8 mouse cellular contexts compared by ENCODE assay signal in the genomic region with DNA sequence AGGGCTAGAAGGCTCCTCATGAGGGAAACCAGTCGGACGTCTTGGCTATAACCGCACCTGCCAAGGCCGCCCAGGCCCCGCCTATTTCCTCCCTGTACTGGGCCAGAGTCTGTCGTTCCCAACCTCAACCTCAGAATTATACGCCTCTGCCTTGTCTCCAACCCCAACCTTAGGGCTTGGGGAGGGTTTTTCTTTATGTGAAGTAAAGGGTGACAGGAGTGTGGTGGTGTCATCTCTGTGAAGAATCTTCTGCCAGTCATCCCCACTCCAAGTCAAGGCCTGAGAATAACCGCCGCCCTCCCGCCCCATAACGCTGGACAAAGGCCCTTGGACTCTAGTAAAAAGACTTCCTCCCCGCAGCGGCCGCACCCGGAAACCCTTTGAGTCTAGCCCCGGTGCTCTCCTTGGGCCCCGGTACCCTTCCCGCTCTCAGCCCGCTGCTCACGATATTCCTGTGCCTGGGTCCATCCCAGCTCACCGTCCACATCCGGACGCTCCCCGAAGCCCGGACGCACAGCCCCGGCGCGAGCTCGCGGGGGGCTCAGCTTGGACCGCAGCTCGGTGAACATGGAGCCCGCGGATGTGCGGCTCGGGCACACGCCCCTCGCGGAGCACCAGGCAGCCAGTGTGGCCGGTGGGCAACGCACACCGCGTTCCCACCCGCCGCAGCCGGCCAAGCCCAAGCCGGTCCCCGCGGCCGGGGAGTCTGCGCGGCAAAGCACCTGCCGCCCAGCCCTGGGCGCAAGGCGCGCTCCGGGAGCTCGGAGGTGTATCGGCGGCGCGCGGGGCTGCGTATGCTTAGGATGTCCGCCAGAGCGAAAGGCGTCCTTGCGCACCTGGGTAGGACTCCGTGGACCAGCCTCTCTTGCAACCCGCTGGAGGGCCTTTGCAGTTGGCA. TPM values are rescaled to one million over a fixed set of nuclear protein-coding genes. Genes with fewer than 3 reads are reported as not detected.
DNase-seq lines count a peak whose midpoint lies in the region; ATAC-seq and TF ChIP-seq lines count a peak whose summit lies in the region.

A gene (minus strand): TSS at position 759 of the 898 bp plus-strand sequence.

- peaks cover 7 to 33% of the 10 kb centered on the region in 2 experiments; a peak in 3 of 4 replicates for H3K4me1 ChIP-seq in CH12.LX (ENCODE audit: control insufficient read depth in 1 of 2, insufficient read depth in 2 of 2)
- peaks cover 12% of the 10 kb centered on the region for H3K4me1 ChIP-seq in embryonic facial prominence, embryonic 12.5 days
- H3K4me1 ChIP-seq in hindbrain, embryonic 10.5 days (replicated peaks): peaks cover 48% of the 10 kb centered on the region
- H3K4me1 ChIP-seq in lung, embryonic 15.5 days: peaks cover 21% of the 10 kb centered on the region
- peaks cover 57% of the 10 kb centered on the region for H3K4me1 ChIP-seq in neural tube, embryonic 15.5 days

- H3K9me3 ChIP-seq in CH12.LX (replicated peaks; ENCODE audit: low read length): no peaks in the 10 kb centered on the region
- no peaks in the 10 kb centered on the region for H3K9me3 ChIP-seq in embryonic facial prominence, embryonic 12.5 days
- no peaks in the 10 kb centered on the region for H3K9me3 ChIP-seq in hindbrain, embryonic 10.5 days
- no peaks in the 10 kb centered on the region for H3K9me3 ChIP-seq in lung, embryonic 15.5 days
- H3K9me3 ChIP-seq in neural tube, embryonic 15.5 days (replicated peaks): no peaks in the 10 kb centered on the region

- 0 out of 2 replicates have a peak, but pooled peaks have one; percentile 6 for ATAC-seq in embryonic facial prominence, embryonic 12.5 days (ENCODE audit: insufficient number of reproducible peaks, insufficient read depth, low FRiP score, low TSS enrichment)
- peak; percentile 9; the same call in 1 of the 2 replicates for ATAC-seq in lung, embryonic 15.5 days (ENCODE audit: borderline replicate concordance, extremely low read depth, low FRiP score, low TSS enrichment)
- peak; percentile 51 for ATAC-seq in neural tube, embryonic 15.5 days (ENCODE audit: low FRiP score)

- TF ChIP-seq EP300 in CH12.LX (IDR thresholded peaks at IDR 0.05; ENCODE audit: low read length): no peak

- dilution Hi-C loops in CH12.LX (cut with MboI; ENCODE audit: extremely low pct_ligation_motif_present, extremely low pct_unique_long_range_greater_than_20kb, low sequenced_read_pairs): no loop called here

- peak within 1 kb of the TSS; percentile 65 for H3K9ac ChIP-seq in CH12.LX (ENCODE audit: insufficient read depth, low read depth)
- H3K9ac ChIP-seq in embryonic facial prominence, embryonic 12.5 days: peak within 1 kb of the TSS; percentile 71
- H3K9ac ChIP-seq in lung, embryonic 15.5 days: peak within 1 kb of the TSS; percentile 55
- H3K9ac ChIP-seq in neural tube, embryonic 15.5 days (replicated peaks): peak within 1 kb of the TSS; percentile 90

- in situ Hi-C loops in CH12.LX (cut with MboI; ENCODE audit: low pct_ligation_motif_present, low pct_unique_long_range_greater_than_20kb, low sequenced_read_pairs): no loop called here

- peak; percentile 56 for TF ChIP-seq POLR2A in CH12.LX (IDR thresholded peaks at IDR 0.05; ENCODE audit: low read depth, low read length)

- peaks cover 0 to 1% of the 10 kb centered on the region in 2 experiments for H3K36me3 ChIP-seq in CH12.LX (replicated peaks in 1 of 2; ENCODE audit: control insufficient read depth in 1 of 2, insufficient read depth in 1 of 2, low read length in 1 of 2)
- no peaks in the 10 kb centered on the region for H3K36me3 ChIP-seq in embryonic facial prominence, embryonic 12.5 days
- H3K36me3 ChIP-seq in hindbrain, embryonic 10.5 days: peaks cover 15% of the 10 kb centered on the region
- H3K36me3 ChIP-seq in lung, embryonic 15.5 days: no peaks in the 10 kb centered on the region
- H3K36me3 ChIP-seq in neural tube, embryonic 15.5 days: peaks cover 13% of the 10 kb centered on the region

- peaks cover 18% of the 10 kb centered on the region for H3K27me3 ChIP-seq in CH12.LX (replicated peaks)
- peaks cover 27% of the 10 kb centered on the region for H3K27me3 ChIP-seq in embryonic facial prominence, embryonic 12.5 days
- peaks cover 6% of the 10 kb centered on the region; the same call in 1 of the 2 replicates for H3K27me3 ChIP-seq in hindbrain, embryonic 10.5 days (ENCODE audit: insufficient read depth, poor library complexity, severe bottlenecking)
- H3K27me3 ChIP-seq in lung, embryonic 15.5 days: peaks cover 21% of the 10 kb centered on the region; the same call in 1 of the 2 replicates
- H3K27me3 ChIP-seq in neural tube, embryonic 15.5 days (replicated peaks): no peaks in the 10 kb centered on the region

- H3K4me3 ChIP-seq in CH12.LX (replicated peaks in 1 of 3; ENCODE audit: low read depth in 2 of 3, low read length in 2 of 3, poor library complexity in 1 of 3): peak within 1 kb of the TSS; percentile 41 to 83 (median 53)
- H3K4me3 ChIP-seq in embryonic facial prominence, embryonic 12.5 days: peak within 1 kb of the TSS; percentile 64
- peak within 1 kb of the TSS; percentile 92 for H3K4me3 ChIP-seq in hindbrain, embryonic 10.5 days
- H3K4me3 ChIP-seq in lung, embryonic 15.5 days: peak within 1 kb of the TSS; percentile 97
- H3K4me3 ChIP-seq in neural tube, embryonic 15.5 days (replicated peaks): peak within 1 kb of the TSS; percentile 74

- peak within 1 kb of the TSS; percentile 65 for H3K27ac ChIP-seq in CH12.LX (ENCODE audit: insufficient read depth, low read depth)
- peak within 1 kb of the TSS; percentile 63; the same call in 1 of the 2 replicates for H3K27ac ChIP-seq in embryonic facial prominence, embryonic 12.5 days
- H3K27ac ChIP-seq in hindbrain, embryonic 10.5 days: peak within 1 kb of the TSS; percentile 95
- peak within 1 kb of the TSS; percentile 91 for H3K27ac ChIP-seq in lung, embryonic 15.5 days
- peak within 1 kb of the TSS; percentile 92 for H3K27ac ChIP-seq in neural tube, embryonic 15.5 days (replicated peaks)

- peaks cover 17% of the 10 kb centered on the region for H3K79me2 ChIP-seq in CH12.LX (replicated peaks; ENCODE audit: control insufficient read depth, extremely low read depth, insufficient read depth, poor library complexity, severe bottlenecking)

- TF ChIP-seq RAD21 in CH12.LX (IDR thresholded peaks at IDR 0.05; ENCODE audit: low read depth, low read length): no peak

- TF ChIP-seq CTCF in CH12.LX (conservative IDR thresholded peaks at IDR 0.05 in 1 of 2, IDR thresholded peaks at IDR 0.05 in 1 of 2; ENCODE audit: low read depth in 2 of 2, low read length in 2 of 2): no peak

- peak within 1 kb of the TSS; percentile 85; the same call in 1 of the 2 replicates for H3K4me2 ChIP-seq in CH12.LX (ENCODE audit: insufficient read depth, low read depth, poor library complexity, severe bottlenecking)
- peak within 1 kb of the TSS; percentile 98 for H3K4me2 ChIP-seq in embryonic facial prominence, embryonic 12.5 days (replicated peaks)
- H3K4me2 ChIP-seq in lung, embryonic 15.5 days: peak within 1 kb of the TSS; percentile 83
- H3K4me2 ChIP-seq in neural tube, embryonic 15.5 days: peak within 1 kb of the TSS; percentile 89

- DNase-seq in CH12.LX (ENCODE audit: extremely low read depth): no peak
- no peak for DNase-seq in adrenal gland, adult 8-10 months
- DNase-seq in hindbrain, embryonic 10.5 days (ENCODE audit: low spot score): peak; percentile 70
- peak in 1 of 2 experiments; percentile 57 for DNase-seq in layer of hippocampus, adult 8-10 months (ENCODE audit: low spot score in 2 of 2)
- peak; percentile 67 for DNase-seq in urinary bladder, adult 2 months (ENCODE audit: low spot score)

- 1% methylated on average over 71 of the region's 71 CpGs for WGBS in embryonic facial prominence, embryonic 12.5 days
- WGBS in hindbrain, embryonic 10.5 days: 2% methylated on average over 71 of the region's 71 CpGs
- WGBS in lung, embryonic 15.5 days: 2% methylated on average over 71 of the region's 71 CpGs
- under 1% methylated on average over 71 of the region's 71 CpGs for WGBS in neural tube, embryonic 15.5 days

TF ChIP-seq in CH12.LX, 34 proteins besides CTCF, POLR2A, EP300 and RAD21 (continues in another document):
- peak; percentile 25; the same call in 1 of the 2 replicates for TF ChIP-seq SIN3A (IDR thresholded peaks at IDR 0.05; ENCODE audit: low read length)
- TF ChIP-seq GABPA (IDR thresholded peaks at IDR 0.05; ENCODE audit: insufficient replicate concordance, low read depth, low read length): no peak
- peak; percentile 74 for TF ChIP-seq NRF1 (IDR thresholded peaks at IDR 0.05; ENCODE audit: low read depth, low read length)
- TF ChIP-seq USF1 (IDR thresholded peaks at IDR 0.05; ENCODE audit: low read depth, low read length): no peak
- TF ChIP-seq ZNF384 (IDR thresholded peaks at IDR 0.05; ENCODE audit: low read depth, low read length): no peak
- TF ChIP-seq UBTF (IDR thresholded peaks at IDR 0.05; ENCODE audit: low read depth, low read length): peak; percentile 81
- peak; percentile 30 for TF ChIP-seq TCF12 (IDR thresholded peaks at IDR 0.05; ENCODE audit: low read depth, low read length)
- peak; percentile 11; the same call in 1 of the 2 replicates for TF ChIP-seq HCFC1 (IDR thresholded peaks at IDR 0.05; ENCODE audit: low read depth, low read length)
- no peak; the same call in 1 of the 2 replicates for TF ChIP-seq ZMIZ1 (IDR thresholded peaks at IDR 0.05; ENCODE audit: low read depth, low read length)
- TF ChIP-seq IRF4 (IDR thresholded peaks at IDR 0.05; ENCODE audit: low read depth, low read length): 0 out of 2 replicates have a peak, but pooled peaks have one; percentile 2
- TF ChIP-seq MXI1 (IDR thresholded peaks at IDR 0.05; ENCODE audit: low read depth, low read length): peak; percentile 30; the same call in 1 of the 2 replicates
- no peak for TF ChIP-seq MAZ (IDR thresholded peaks at IDR 0.05; ENCODE audit: low read depth, low read length)
- TF ChIP-seq ELF1 (IDR thresholded peaks at IDR 0.05; ENCODE audit: low read depth, low read length): peak; percentile 63
- no peak for TF ChIP-seq E2F4 (IDR thresholded peaks at IDR 0.05; ENCODE audit: insufficient replicate concordance, low read depth, low read length)
- no peak for TF ChIP-seq MEF2A (IDR thresholded peaks at IDR 0.05; ENCODE audit: borderline replicate concordance, low read depth, low read length)

RNA-seq across cellular contexts. Expression of the gene that starts here (rescaled TPM):
- total RNA-seq in CH12.LX (2012; rRNA removed) (2.7 and 3.8 TPM in 2 replicates), CH12.LX (2014; rRNA removed) (0.32 TPM in 1 of 2 replicates, not detected in the other)
- polyA plus RNA-seq in CH12.LX (2012; ENCODE audit: insufficient read length, low read depth): 0.38 and 0.66 TPM in 2 replicates
- 10 to 100 TPM; 16.1 to 33.3 (median 21.8) TPM for total RNA-seq in adrenal gland, adult 8-10 months (2022)
- polyA plus RNA-seq in embryonic facial prominence, embryonic 12.5 days (2016; fragmentation: Nextera tagmentation; extraction: Ambion mirVana): 16.4 and 17.9 TPM in 2 replicates
- 36.1 and 72.6 TPM in 2 replicates for polyA plus RNA-seq in hindbrain, embryonic 10.5 days (2016; fragmentation: Nextera tagmentation; extraction: Ambion mirVana)
- total RNA-seq in layer of hippocampus, adult 8-10 months (2022): 10 to 100 TPM; 14.1 to 17.8 (median 16.2) TPM
- polyA plus RNA-seq in lung, embryonic 15.5 days (2015; fragmentation: Nextera tagmentation; extraction: Ambion mirVana): 29.7 and 30.1 TPM in 2 replicates
- polyA plus RNA-seq in neural tube, embryonic 15.5 days (2015; fragmentation: Nextera tagmentation; extraction: Ambion mirVana): 164 and 191 TPM in 2 replicates
- 14.7 and 20.2 TPM in 2 replicates for polyA plus RNA-seq in urinary bladder, adult 2 months (2012; rRNA removed)

Comparison
In these comparisons a context has a peak if more than half of its experiments do, and no peak if none do; other contexts are left out.
1. DNase-seq: peak in hindbrain, embryonic 10.5 days (single experiment) and urinary bladder, adult 2 months (single experiment); none in CH12.LX (single experiment) and adrenal gland, adult 8-10 months (single experiment).
2. Peak in every context shown above with its lines, with median percentiles within 50 percentile points of each other: H3K27ac ChIP-seq, H3K4me2 ChIP-seq, H3K4me3 ChIP-seq, H3K9ac ChIP-seq and ATAC-seq.